Mouse (Mus musculus): Measurements from ENCODE around the gene Speer4d.
"Not testable (repeated sequence)": the region's sequence is repeated elsewhere in the genome, so short reads cannot be mapped to it uniquely, and the experiment has no call there.

Speer4d gene

DNA sequence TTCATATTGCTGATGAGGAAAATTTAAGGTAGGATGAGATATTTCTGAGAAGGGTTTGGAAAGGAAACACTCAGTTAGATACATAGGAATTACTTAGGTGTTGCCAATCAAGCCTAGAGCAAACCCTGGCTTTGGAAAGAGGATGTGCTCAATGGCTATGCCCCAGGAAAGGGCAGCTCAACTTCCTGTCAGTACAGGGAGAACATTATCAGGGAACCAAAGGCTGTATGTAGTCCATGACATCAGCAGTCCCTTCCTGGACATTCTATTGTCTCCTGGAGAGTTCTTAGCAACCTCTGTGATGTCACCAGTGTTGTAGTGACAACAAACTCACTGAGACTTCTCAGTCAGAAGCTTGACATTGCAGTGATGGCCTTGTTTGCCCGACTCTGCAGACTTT is at the start of gene Speer4d:
Gene Speer4d, plus strand, starts transcription at position 301 of the 400 bp plus-strand sequence.
- not testable (repeated sequence) for DNase-seq (ENCODE audit: low read depth, low spot score)

DNA sequence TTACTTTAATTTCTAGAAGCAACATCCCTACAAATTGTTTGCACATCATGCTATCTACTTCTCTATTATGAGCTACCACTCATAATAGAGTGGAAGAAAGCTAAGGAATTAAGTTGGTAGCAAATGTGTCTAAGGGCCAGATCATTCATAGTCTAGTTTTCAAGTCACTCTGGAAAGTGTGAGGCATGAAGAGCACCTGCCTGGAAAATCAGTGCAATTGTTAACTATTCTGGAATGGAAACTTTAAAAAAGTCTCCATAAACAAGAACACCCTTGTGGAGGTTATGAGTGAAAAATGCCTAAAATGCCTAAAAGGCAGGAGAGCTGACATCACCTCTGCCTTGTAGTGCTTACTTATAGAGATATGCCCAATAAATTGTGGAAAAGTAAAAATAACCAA is 45.1 kb upstream of the Speer4d start:
- not testable (repeated sequence) for DNase-seq (ENCODE audit: low read depth, low spot score)

DNA sequence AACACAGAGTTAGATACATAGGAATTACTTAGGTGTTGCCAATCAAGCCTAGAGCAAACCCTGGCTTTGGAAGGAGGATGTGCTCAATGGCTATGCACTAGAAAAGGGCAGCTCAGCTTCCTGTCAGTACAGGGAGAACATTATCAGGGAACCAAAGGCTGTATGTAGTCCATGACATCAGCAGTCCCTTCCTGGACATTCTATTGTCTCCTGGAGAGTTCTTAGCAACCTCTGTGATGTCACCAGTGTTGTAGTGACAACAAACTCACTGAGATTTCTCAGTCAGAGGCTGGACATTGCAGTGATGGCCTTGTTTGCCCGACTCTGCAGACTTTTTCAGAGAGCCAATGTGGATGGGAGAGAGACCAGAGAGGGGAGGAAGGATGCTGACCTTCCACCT is 41.8 kb upstream of the Speer4d start, which contains the start of gene Gm21083:
Gene Gm21083, plus strand, starts transcription at position 301 of the 400 bp plus-strand sequence.
- not testable (repeated sequence) for DNase-seq (ENCODE audit: low read depth, low spot score)

DNA sequence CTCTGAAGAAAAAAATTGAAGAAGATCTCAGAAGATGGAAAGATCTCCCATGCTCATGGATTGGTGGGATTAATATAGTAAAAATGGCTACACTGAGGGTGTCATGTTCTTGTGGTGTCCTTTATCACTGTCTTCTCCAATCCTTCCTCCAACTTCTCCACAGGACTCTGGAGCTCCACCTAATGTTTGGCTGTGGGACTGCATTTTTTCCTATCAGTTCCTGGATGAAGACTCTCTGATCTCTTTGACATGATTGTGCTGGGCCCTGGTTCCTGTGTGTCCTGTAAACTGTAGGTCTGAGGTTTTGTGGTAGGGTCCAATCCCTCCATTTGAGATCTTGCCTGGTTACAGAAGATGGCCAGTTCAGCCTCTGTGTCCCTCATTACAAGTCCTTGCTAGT is 32.5 kb upstream of the Speer4d start:
- not testable (repeated sequence) for DNase-seq (ENCODE audit: low read depth, low spot score)

DNA sequence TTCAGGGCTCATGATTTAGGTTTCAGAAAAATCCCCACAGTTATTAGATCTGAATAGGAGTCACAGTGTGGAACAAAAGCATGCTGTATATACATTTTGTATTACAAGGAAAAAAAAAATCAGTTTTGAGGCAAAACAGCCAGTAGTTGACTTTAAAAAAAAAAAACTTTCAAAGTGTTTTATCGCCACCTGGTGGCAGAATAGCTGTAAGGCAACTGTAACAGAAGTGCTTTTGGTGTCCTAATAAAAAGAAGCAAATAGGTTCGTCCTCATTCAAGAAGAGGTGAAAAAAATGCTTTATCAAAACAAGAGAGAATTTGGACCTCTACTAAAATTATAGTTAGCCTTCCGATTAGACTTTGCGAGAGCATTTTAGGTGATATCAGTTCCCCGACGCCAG is 30.6 kb upstream of the Speer4d start:
- not testable (repeated sequence) for DNase-seq (ENCODE audit: low read depth, low spot score)

DNA sequence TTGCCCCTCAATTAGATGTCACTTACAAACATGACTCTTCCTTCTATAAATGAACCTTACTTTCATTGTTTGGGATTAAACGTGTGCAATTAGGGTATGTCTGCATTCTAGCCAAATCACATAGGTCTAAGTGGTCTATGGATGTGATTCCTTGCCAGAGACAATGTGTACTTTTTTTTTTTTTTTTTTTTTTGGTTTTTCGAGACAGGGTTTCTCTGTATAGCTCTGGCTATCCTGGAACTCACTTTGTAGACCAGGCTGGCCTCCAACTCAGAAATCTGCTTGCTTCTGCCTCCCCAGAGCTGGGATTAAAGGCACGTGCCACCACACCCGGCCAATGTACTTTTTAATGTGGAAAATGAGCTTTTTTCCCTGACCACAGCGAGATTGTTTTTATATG is 28.2 kb upstream of the Speer4d start:
- not testable (repeated sequence) for DNase-seq (ENCODE audit: low read depth, low spot score)

DNA sequence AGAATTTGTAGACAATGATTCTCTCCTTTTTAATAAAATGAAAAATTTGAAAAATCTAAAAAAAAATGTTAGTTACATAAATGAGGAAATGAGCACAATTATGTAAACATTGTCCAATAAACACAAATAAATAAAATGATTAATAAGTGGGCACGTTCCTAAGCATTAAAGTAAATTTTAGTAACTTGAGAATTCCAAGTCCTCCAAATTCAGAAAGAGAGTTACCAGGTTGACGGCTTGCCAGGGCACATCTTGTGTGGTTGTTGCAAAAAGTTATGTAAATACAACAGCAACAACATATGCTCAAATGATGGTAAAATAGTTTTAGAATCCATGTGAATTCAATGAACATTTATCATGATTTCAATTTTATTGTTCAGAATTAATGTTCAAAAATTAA is 27.3 kb upstream of the Speer4d start:
- not testable (repeated sequence) for DNase-seq (ENCODE audit: low read depth, low spot score)

DNA sequence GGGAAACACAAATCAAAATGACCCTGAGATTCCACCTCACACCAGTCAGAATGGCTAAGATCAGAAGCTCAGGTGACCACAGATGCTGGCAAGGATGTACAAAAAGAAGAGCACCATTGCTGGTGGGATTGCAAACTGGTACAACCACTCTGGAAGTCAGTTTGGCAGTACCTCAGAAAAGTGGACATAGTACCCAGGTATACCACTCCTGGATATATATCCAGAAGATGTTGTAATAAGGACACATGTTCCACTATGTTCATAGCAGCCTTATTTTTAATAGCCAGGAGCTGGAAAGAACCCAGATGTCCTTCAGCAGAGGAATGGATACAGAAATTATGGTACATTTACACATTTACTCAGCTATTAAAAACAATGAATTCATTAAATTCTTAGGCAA is 20.0 kb upstream of the Speer4d start:
- DNase-seq (ENCODE audit: low read depth, low spot score) = not testable (repeated sequence)

DNA sequence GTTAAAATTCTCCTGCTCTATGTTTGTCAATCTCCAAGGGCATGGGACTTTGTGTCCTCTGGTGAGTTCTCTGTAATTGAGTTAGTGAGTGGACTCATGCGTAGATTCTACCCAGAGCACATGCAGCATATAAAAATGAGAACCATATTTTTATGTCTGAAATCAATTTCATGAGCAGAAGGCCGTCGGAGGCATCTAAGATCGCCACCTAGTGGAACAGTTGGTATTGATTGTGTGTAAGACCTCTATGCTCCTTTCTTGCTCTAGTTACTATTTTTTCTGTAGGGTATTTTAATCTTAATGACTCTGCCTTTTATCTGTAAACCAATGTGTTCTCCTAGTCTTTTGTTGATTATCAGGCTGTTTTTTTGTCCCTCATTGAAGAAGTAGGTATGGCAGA is 18.5 kb upstream of the Speer4d start:
- not testable (repeated sequence) for DNase-seq (ENCODE audit: low read depth, low spot score)

DNA sequence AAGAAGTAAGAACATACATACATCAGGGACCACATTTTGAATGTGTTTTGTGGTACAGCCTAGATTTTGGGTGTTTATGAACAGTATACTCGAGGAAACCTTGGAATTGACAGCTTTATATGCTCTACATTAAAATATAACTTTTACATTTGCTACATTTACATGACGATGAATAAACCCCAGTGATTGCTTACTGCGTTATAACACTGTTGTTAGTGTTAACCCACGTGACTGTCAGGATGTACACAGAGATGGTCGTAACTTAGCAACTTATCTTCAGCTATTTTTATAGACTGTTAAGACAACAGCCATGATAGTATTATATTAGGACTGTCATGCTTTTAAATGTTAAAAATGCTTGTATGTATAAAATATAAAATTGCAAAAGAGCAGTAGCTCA is 17.4 kb upstream of the Speer4d start:
- not testable (repeated sequence) for DNase-seq (ENCODE audit: low read depth, low spot score)

DNA sequence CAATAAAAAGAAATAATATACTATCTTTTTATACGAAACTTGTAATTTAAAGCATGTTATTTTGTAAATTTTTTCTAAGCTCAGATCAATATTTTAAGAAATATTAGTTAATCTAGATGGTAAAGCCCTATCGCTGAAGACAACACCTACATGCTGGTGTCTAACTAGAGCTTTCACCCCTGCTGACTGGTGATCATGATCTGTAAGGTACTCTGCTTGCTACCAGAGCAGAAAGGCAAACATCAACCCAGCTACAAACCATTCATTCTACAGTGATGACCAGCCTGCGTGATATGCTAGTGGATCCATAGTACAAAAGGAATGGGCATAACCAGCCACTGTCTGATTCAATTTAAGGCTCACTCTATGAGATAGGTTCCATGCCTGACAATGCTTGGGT is 16.9 kb upstream of the Speer4d start:
- not testable (repeated sequence) for DNase-seq (ENCODE audit: low read depth, low spot score)

DNA sequence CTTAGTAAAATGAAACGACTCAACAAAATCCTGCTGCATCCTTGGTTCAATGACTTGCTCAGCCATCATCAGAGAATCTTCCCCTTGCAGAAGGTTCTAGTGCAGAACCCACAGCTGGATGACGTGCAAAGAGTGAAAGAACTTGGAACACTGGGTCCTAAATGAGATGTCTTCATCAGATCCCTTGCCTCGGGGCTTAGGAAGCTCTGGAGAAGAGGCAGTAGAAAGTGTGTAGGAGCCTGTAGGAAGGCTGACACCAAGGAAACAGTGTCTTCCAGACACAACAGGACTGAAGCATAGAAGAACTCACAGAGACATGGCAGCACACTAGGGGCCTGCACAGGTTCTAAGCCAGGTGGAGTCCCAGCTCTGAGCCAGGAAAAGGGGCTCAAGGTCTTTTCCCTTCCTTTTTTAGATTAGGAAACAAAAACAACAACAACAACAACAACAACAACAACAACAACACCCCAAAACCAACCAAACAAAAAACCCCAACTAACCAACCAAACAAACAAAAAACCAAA is 16.4 kb upstream of the Speer4d start:
- DNase-seq (ENCODE audit: low read depth, low spot score) = not testable (repeated sequence)

DNA sequence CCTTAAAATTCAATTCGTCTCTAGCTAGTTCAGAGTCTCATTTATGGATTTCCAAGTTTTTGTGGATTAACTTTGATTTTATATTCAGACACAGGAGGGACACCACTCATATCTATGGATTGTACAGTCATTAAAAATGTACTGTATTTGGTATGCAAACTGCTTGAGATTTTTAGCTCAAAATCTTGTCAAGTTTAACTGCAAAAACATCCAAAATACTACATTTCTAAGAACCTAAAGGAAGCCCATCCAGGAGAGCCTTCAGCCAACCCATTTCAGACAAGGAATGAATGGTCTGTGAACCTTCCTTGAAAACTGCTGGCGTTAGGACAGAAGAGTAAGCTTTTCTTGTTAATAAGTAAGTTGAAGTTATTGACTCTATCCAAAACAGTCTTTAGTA is 15.9 kb upstream of the Speer4d start:
- DNase-seq (ENCODE audit: low read depth, low spot score) = not testable (repeated sequence)

DNA sequence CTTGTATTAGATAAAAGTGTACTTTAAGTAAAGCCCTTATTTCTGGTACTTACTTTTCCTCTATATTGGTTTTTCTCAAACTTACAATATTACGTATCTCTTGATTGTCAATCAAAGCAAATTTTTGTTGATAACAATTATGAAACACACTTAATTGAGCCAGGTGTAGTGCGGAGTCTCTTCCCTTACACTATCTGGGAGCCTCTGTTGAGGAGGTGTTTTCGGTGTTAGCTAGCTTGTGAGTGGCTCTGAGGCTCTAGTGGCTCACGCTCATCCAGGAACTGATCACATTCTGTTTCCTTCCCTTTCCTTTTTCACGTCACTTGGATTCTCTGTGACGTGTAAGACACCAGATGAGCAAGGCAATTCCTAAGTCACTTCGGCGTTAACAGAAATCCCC is 15.3 kb upstream of the Speer4d start:
- not testable (repeated sequence) for DNase-seq (ENCODE audit: low read depth, low spot score)

DNA sequence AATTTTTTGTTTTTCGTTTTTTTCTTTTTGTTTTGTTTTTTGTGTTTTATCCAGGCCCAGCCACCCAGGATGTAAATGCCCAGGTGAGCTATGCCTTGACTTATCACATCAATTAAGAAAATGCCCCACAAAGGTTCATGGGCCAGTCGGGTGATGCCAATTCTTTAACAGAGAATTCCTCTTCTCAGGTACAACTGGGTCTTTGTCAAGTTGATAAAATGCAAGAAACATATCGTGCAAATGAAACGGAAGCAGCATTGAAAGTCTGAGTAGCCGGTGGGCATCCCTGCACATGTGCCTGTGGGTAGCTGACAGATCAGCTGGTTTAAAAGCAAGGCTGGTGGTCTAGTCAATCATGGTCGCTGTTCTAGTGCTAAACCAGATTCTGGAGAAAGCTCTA is 12.2 kb upstream of the Speer4d start:
- DNase-seq (ENCODE audit: low read depth, low spot score) = not testable (repeated sequence)

DNA sequence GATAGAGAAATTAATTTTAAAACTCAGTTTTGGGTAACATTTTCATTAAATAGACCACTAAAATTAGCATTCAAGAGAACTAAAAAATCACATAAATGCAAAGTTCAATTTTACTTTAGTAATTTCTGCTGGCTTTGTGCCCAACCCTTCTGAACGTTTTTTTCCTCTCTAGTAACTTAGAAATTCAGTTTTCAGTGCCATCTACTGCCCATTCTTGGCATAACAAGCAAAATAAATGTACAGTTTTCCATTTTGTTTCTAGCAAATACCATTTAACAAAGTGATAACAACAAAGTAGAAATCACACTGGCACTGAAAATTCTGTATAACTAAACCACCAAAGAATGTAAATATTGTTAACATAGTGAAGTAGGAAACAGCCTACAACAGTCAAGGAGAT is 8.2 kb upstream of the Speer4d start:
- not testable (repeated sequence) for DNase-seq (ENCODE audit: low read depth, low spot score)

DNA sequence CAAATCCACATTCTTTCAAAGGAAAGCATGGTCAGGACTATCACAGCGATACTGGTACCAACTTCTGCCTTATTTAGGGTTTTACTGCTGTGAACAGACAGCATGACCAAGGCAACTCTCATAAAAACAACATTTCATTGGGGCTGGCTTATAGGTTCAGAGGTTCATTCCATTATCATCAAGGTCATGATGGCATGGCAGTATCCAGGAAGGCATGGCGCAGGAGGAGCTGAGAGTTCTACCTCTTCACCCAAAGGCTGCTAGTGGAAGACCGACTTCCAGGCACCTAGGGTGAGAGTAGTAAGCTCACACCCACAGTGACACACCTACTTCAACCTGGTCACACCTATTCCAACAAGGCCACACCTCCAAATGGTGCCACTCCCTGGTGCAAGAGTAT is 2.7 kb upstream of the Speer4d start:
- DNase-seq (ENCODE audit: low read depth, low spot score) = not testable (repeated sequence)

DNA sequence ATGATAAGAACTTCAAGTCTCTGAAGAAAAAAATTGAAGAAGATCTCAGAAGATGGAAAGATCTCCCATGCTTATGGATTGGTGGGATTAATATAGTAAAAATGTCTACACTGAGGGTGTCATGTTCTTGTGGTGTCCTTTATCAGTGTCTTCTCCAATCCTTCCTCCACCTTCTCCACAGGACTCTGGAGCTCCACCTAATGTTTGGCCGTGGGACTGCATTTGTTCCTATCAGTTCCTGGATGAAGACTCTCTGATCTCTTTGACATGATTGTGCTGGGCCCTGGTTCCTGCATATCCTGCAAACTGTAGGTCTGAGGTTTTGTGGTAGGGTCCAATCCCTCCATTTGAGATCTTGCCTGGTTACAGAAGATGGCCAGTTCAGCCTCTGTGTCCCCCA is 9.3 kb downstream of the Speer4d start:
- DNase-seq (ENCODE audit: low read depth, low spot score) = not testable (repeated sequence)

DNA sequence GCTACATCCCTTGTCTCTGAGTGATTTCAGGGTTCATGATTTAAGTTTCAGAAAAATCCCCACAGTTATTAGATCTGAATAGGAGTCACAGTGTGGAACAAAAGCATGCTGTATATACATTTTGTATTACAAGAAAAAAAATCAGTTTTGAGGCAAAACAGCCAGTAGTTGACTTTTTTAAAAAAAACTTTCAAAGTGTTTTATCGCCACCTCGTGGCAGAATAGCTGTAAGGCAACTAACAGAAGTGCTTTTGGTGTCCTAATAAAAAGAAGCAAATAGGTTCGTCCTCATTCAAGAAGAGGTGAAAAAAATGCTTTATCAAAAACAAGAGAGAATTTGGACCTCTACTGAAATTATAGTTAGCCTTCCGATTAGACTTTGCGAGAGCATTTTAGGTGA is 11.2 kb downstream of the Speer4d start:
- not testable (repeated sequence) for DNase-seq (ENCODE audit: low read depth, low spot score)

DNA sequence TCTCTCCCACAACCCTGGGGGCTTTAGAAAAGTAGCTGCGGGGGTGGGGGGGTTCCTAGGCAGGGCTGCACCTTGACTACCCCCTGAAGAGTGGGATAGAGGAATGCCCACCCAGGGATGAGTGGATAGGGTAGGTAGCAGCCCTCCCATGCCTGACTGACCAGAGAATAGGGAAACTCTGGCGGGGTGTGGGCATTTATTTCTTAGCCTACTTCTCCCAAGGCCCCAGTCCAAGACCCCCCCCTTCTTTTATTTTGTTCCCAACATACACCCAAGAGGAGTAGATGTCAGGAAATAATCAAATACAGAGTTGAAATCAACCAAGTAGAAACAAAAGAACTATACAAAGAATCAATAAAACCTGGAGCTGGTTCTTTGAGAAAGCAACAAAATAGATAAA is 18.8 kb downstream of the Speer4d start:
- not testable (repeated sequence) for DNase-seq (ENCODE audit: low read depth, low spot score)

DNA sequence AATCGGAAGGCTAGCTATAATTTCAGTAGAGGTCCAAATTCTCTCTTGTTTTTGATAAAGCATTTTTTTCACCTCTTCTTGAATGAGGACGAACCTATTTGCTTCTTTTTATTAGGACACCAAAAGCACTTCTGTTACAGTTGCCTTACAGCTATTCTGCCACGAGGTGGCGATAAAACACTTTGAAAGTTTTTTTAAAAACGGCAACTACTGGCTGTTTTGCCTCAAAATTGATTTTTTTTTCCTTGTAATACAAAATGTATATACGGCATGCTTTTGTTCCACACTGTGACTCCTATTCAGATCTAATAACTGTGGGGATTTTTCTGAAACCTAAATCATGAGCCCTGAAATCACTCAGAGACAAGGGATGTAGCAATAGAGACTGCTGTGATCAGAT is 26.8 kb downstream of the Speer4d start:
- not testable (repeated sequence) for DNase-seq (ENCODE audit: low read depth, low spot score)

DNA sequence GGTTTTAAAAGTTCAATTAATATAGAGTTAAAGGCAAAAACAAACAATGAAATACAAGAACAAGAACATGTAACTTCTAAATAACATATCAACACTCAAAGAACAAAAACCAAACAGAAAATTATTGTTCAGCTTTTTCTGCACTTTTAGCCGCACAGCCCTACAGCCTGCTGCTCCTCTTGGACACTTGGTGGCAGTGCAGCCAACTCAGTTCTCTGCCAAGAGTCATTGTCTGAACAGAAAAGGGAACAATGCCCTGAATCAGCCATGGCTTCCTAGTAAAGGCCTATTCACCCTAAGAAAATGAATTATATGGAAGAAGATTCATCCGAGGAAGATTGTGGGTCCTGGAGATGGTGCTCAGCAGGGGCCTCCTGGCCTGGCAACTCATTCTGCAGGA is 33.5 kb downstream of the Speer4d start:
- DNase-seq (ENCODE audit: low read depth, low spot score) = not testable (repeated sequence)

DNA sequence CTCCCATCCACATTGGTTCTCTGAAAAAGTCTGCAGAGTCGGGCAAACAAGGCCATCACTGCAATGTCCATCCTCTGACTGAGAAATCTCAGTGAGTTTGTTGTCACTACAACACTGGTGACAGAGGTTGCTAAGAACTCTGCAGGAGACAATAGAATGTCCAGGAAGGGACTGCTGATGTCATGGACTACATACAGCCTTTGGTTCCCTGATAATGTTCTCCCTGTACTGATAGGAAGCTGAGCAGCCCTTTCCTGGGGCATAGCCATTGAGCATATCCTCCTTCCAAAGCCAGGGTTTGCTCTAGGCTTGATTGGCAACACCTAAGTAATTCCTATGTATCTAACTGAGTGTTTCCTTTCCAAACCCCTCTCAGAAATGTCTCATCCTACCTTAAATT is 38.1 kb downstream of the Speer4d start, which contains the start of gene 4930572O03Rik:
Gene 4930572O03Rik, minus strand, starts transcription at position 101 of the 400 bp plus-strand sequence.
- not testable (repeated sequence) for DNase-seq (ENCODE audit: low read depth, low spot score)

DNA sequence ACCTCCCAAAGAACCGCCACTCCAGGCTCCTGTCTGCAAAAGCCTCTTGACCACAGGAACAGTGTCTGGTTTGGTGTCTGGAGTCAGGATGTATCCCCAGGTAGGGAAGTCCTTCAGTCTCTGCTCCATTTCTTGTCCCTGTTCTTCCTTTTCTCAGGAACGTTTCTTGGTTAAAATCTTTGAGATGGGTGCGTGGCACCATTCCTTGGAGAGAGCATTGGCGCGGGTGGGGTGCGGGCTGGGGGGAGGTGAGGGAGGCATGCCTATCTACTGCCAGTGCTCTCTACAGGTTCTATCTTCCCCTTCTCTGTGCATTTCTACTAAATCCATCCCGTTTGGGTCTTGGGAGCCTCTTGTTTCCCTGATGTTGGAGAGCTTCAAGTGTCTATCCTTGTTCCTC is 45.0 kb downstream of the Speer4d start:
- not testable (repeated sequence) for DNase-seq (ENCODE audit: low read depth, low spot score)
